Mouse (Mus musculus) embryo, embryonic 11 days (tissue): ENCODE measurements around the gene Suv39h2.
A peak's percentile ranks its signal among the peaks of the same experiment; 100 is the strongest.

Source experiments
- DNase-seq: peaks from one replicate; pipeline ENCODE4 v3.0.0-alpha.2; 2015

The Suv39h2 gene

GRCm38 (mm10) chr2:3474861-3475283, at the start of gene Suv39h2:
Suv39h2 (minus strand) TSS chr2:3475031.
- DNase-seq, result peak; percentile 98

- no peak for DNase-seq
These were observed 47.7 kb upstream of the Suv39h2 start for GRCm38 (mm10) chr2:3522558-3522957.

GRCm38 (mm10) chr2:3512552-3513454, 38.0 kb upstream of the Suv39h2 start, which contains the start of the genes Gm45902, Hspa14 and Cdnf:
Gm45902 (minus strand) TSS chr2:3512790.
Hspa14 (minus strand) TSS chr2:3512814.
Cdnf (plus strand) TSS chr2:3513030.
- peak; percentile 99 for DNase-seq

- DNase-seq, result peak; percentile 75
These were observed 37.2 kb upstream of the Suv39h2 start for GRCm38 (mm10) chr2:3512076-3512475.

- DNase-seq, result no peak
These were observed 26.1 kb upstream of the Suv39h2 start for GRCm38 (mm10) chr2:3500886-3501285.

GRCm38 (mm10) chr2:3499543-3499942, 24.7 kb upstream of the Suv39h2 start:
- no peak for DNase-seq

GRCm38 (mm10) chr2:3493833-3494409, 19.1 kb upstream of the Suv39h2 start:
- DNase-seq, result no peak

GRCm38 (mm10) chr2:3489816-3490215, 15.0 kb upstream of the Suv39h2 start:
- no peak for DNase-seq

GRCm38 (mm10) chr2:3480239-3480638, 5.4 kb upstream of the Suv39h2 start:
- DNase-seq, result no peak

GRCm38 (mm10) chr2:3475746-3476251, 968 bp upstream of the Suv39h2 start:
- no peak for DNase-seq

GRCm38 (mm10) chr2:3474361-3474805, 448 bp downstream of the Suv39h2 start:
- peak; percentile 84 for DNase-seq

- peak; percentile 49 for DNase-seq
These were observed 940 bp downstream of the Suv39h2 start for GRCm38 (mm10) chr2:3473891-3474290.

GRCm38 (mm10) chr2:3456590-3456989, 18.2 kb downstream of the Suv39h2 start:
- peak; percentile 5 for DNase-seq

- no peak for DNase-seq
These were observed 21.7 kb downstream of the Suv39h2 start for GRCm38 (mm10) chr2:3453096-3453495.

- DNase-seq, result no peak
These were observed 25.4 kb downstream of the Suv39h2 start for GRCm38 (mm10) chr2:3449431-3449830.

- DNase-seq, result no peak
These were observed 28.8 kb downstream of the Suv39h2 start for GRCm38 (mm10) chr2:3445984-3446383.

- no peak for DNase-seq
These were observed 30.6 kb downstream of the Suv39h2 start for GRCm38 (mm10) chr2:3444206-3444605.

GRCm38 (mm10) chr2:3437956-3438355, 36.9 kb downstream of the Suv39h2 start:
- no peak for DNase-seq

- DNase-seq, result no peak
These were observed 39.3 kb downstream of the Suv39h2 start for GRCm38 (mm10) chr2:3435369-3436061.

GRCm38 (mm10) chr2:3430956-3431355, 43.9 kb downstream of the Suv39h2 start:
- no peak for DNase-seq

GRCm38 (mm10) chr2:3424579-3424910, 50.3 kb downstream of the Suv39h2 start:
- DNase-seq, result no peak

GRCm38 (mm10) chr2:3423841-3424578, 50.8 kb downstream of the Suv39h2 start, which contains the start of gene Dclre1c:
Dclre1c (plus strand) TSS chr2:3424131.
- DNase-seq, result peak; percentile 95
